Mouse (Mus musculus) liver, postnatal 0 days (tissue): ENCODE data around the gene H3f3b.

Source experiments
- CTCF ChIP-seq: sonication (generic); IDR thresholded peaks from 2 replicates; pipeline ENCODE4 v1.5.1; 2016; ENCODE audit warnings: antibody characterized with exemption, low read depth
- EP300 ChIP-seq: IDR thresholded peaks from 2 replicates; pipeline ENCODE4 v1.6.1; 2016; ENCODE audit warnings: antibody characterized with exemption, low read depth, mild to moderate bottlenecking

DNA sequence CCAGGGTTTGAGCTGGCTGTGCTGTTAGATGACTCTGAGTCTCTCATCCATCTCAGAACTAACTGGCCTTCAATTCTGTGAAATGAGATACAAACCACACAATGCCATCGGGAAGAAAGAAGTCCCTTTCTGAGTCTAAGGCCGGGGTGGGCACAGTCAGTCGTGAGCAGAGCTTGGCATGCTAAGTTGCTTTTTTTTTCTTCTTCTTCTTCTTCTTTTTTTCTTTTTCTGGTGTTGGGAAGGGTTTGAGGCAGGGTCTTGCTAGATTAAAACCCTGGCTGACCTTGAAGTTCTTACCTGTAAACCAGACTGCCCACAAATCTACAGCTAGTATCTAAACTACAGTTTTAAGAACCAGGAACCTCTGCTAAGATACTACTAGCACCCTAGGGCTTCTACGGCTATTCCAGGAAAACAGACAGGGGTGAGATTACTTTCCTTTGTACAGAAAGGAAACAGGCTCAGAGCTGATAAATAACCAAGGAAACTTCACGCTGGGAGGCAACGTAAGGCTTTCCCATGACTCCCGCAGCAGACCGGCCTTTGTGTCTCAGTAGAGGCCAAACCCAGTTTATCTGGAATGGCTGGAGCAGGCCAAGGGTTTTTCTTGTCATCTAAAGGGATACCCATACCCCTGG is 23.5 kb downstream of the H3f3b start:
- TF ChIP-seq CTCF = no peak
- no peak for TF ChIP-seq EP300
